Mouse (Mus musculus) heart, adult 2 months (tissue): ENCODE data around the gene Zfp442.

Source experiments
- CTCF ChIP-seq: fragments of 200-600 bp; IDR thresholded peaks from 2 replicates; pipeline ENCODE4 v1.8.1; 2022; ENCODE audit warnings: antibody characterized with exemption, mild to moderate bottlenecking, moderate library complexity
- EP300 ChIP-seq: fragments of 200-500 bp; IDR thresholded peaks from 2 replicates; pipeline ENCODE4 v1.6.1; 2011; ENCODE audit warnings: low read depth, low read length, control low read depth; ENCODE audit not compliant: insufficient read depth

DNA sequence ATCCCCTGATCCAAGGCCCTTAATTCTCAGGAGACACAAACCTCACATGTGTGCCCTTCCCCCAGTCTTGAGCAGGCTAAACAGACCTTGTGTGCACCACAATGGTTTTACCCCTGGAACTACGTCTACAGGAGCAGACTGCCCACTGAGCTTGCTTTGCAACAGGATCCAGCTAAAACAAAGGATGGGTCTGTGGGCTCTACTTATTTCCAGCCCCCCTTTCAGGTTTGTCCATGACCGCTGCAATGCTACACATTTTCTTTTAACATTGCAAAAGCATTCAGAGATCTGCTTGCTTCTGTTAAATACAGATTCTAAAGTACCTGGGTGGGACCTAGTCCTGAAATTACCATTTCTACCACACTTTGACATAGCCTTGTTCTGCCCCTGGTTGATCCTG lies 41.7 kb upstream of the Zfp442 start:
- TF ChIP-seq CTCF (no peak), EP300 (no peak)
